ENCODE assay signal across 8 mouse cellular contexts in genomic region chr11:3517846-3518732, GRCm38 (mm10). TPM values are rescaled to one million over a fixed set of nuclear protein-coding genes. Genes with fewer than 3 reads are reported as not detected.
DNase-seq lines count a peak whose midpoint lies in the region; ATAC-seq lines count a peak whose summit lies in the region.

No protein-coding gene starts in this region.

- peak overlapping the region; percentile 41; the same call in 1 of the 2 replicates for H3K9ac ChIP-seq in embryonic facial prominence, embryonic 11.5 days (replicated peaks; ENCODE audit: low read length)
- H3K9ac ChIP-seq in hindbrain, embryonic 12.5 days = 0 out of 2 replicates have a peak overlapping the region, but pooled peaks have one; percentile 8
- 0 out of 2 replicates have a peak overlapping the region, but pooled peaks have one; percentile 63 for H3K9ac ChIP-seq in midbrain, embryonic 13.5 days (replicated peaks)

- no peak overlapping the region for H3K27ac ChIP-seq in embryonic facial prominence, embryonic 11.5 days (replicated peaks; ENCODE audit: low read depth, low read length)
- H3K27ac ChIP-seq in hindbrain, embryonic 12.5 days = no peak overlapping the region
- H3K27ac ChIP-seq in midbrain, embryonic 13.5 days = no peak overlapping the region

- no peak for ATAC-seq in cerebellum, adult (ENCODE audit: insufficient number of reproducible peaks, low FRiP score, low TSS enrichment)
- ATAC-seq in embryonic facial prominence, embryonic 11.5 days (replicated peaks; ENCODE audit: insufficient number of reproducible peaks, low FRiP score, low TSS enrichment, low read depth) = no peak
- no peak for ATAC-seq in hindbrain, embryonic 12.5 days (ENCODE audit: low FRiP score)
- no peak for ATAC-seq in midbrain, embryonic 13.5 days

- H3K4me3 ChIP-seq in embryonic facial prominence, embryonic 11.5 days (ENCODE audit: low read depth, low read length) = no peak overlapping the region
- peak overlapping the region; percentile 39; the same call in 1 of the 2 replicates for H3K4me3 ChIP-seq in hindbrain, embryonic 12.5 days
- H3K4me3 ChIP-seq in midbrain, embryonic 13.5 days (replicated peaks) = peak overlapping the region; percentile 44

- H3K4me2 ChIP-seq in embryonic facial prominence, embryonic 11.5 days (ENCODE audit: low read depth, low read length) = peak overlapping the region; percentile 82; the same call in 1 of the 2 replicates
- peak overlapping the region; percentile 72 for H3K4me2 ChIP-seq in hindbrain, embryonic 12.5 days (replicated peaks)
- H3K4me2 ChIP-seq in midbrain, embryonic 13.5 days (replicated peaks) = peak overlapping the region; percentile 80

- 62% methylated on average over 13 of the region's 13 CpGs for WGBS in embryonic facial prominence, embryonic 11.5 days
- 61% methylated on average over 13 of the region's 13 CpGs for WGBS in hindbrain, embryonic 12.5 days
- 58% methylated on average over 13 of the region's 13 CpGs for WGBS in midbrain, embryonic 13.5 days

- peaks cover 4% of the 10 kb centered on the region; the same call in 1 of the 2 replicates for H3K4me1 ChIP-seq in embryonic facial prominence, embryonic 11.5 days (ENCODE audit: control insufficient read depth, insufficient read depth, low read length)
- H3K4me1 ChIP-seq in hindbrain, embryonic 12.5 days = peaks cover 29% of the 10 kb centered on the region
- H3K4me1 ChIP-seq in midbrain, embryonic 13.5 days (replicated peaks) = peaks cover 33% of the 10 kb centered on the region

- H3K36me3 ChIP-seq in embryonic facial prominence, embryonic 11.5 days (replicated peaks; ENCODE audit: control insufficient read depth, insufficient read depth, low read depth, low read length) = no peaks in the 10 kb centered on the region; the same call in none of the 2 replicates
- peaks cover 31% of the 10 kb centered on the region for H3K36me3 ChIP-seq in hindbrain, embryonic 12.5 days
- H3K36me3 ChIP-seq in midbrain, embryonic 13.5 days = peaks cover 9% of the 10 kb centered on the region

- DNase-seq in cerebellum, adult 9-11 months = peak; percentile 59
- DNase-seq in embryonic facial prominence, embryonic 11.5 days (ENCODE audit: low spot score) = no peak
- DNase-seq in layer of hippocampus, adult 11-12 months (ENCODE audit: low spot score) = no peak
- DNase-seq in thymus, postnatal 4 days = no peak
- DNase-seq in frontal cortex, postnatal 25 days (ENCODE audit: low spot score in 2 of 2) = no peak

- H3K27me3 ChIP-seq in embryonic facial prominence, embryonic 11.5 days (ENCODE audit: control insufficient read depth, insufficient read depth, low read length) = peaks cover 3% of the 10 kb centered on the region; the same call in 1 of the 2 replicates
- peaks cover 38% of the 10 kb centered on the region for H3K27me3 ChIP-seq in hindbrain, embryonic 12.5 days
- H3K27me3 ChIP-seq in midbrain, embryonic 13.5 days = peaks cover 39% of the 10 kb centered on the region

- H3K9me3 ChIP-seq in embryonic facial prominence, embryonic 11.5 days (replicated peaks; ENCODE audit: control insufficient read depth, low read length) = no peaks in the 10 kb centered on the region
- no peaks in the 10 kb centered on the region for H3K9me3 ChIP-seq in hindbrain, embryonic 12.5 days (replicated peaks)
- no peaks in the 10 kb centered on the region for H3K9me3 ChIP-seq in midbrain, embryonic 13.5 days

RNA-seq across cellular contexts. Expression of gene Selenom, which starts 3.6 kb away (rescaled TPM):
- polyA plus RNA-seq in embryonic facial prominence, embryonic 11.5 days (2014; fragmentation: Nextera tagmentation; extraction: Ambion mirVana) = 60.3 and 64.4 TPM in 2 replicates
- polyA plus RNA-seq in hindbrain, embryonic 12.5 days (2016; fragmentation: Nextera tagmentation; extraction: Ambion mirVana) = 78.0 and 83.6 TPM in 2 replicates
- 30.3 and 32.0 TPM in 2 replicates for polyA plus RNA-seq in midbrain, embryonic 13.5 days (2015; fragmentation: Nextera tagmentation; extraction: Ambion mirVana)

RNA-seq across cellular contexts. Expression of gene Inpp5j, which starts 13.5 kb away (rescaled TPM):
- 0.32 and 0.39 TPM in 2 replicates for polyA plus RNA-seq in embryonic facial prominence, embryonic 11.5 days (2014; fragmentation: Nextera tagmentation; extraction: Ambion mirVana)
- 0.73 and 1.2 TPM in 2 replicates for polyA plus RNA-seq in hindbrain, embryonic 12.5 days (2016; fragmentation: Nextera tagmentation; extraction: Ambion mirVana)
- 1.4 and 1.7 TPM in 2 replicates for polyA plus RNA-seq in midbrain, embryonic 13.5 days (2015; fragmentation: Nextera tagmentation; extraction: Ambion mirVana)

RNA-seq across cellular contexts. Expression of gene Smtn, which starts 22.3 kb away (rescaled TPM):
- 30.7 and 32.1 TPM in 2 replicates for polyA plus RNA-seq in embryonic facial prominence, embryonic 11.5 days (2014; fragmentation: Nextera tagmentation; extraction: Ambion mirVana)
- 42.2 TPM in 2 replicates for polyA plus RNA-seq in hindbrain, embryonic 12.5 days (2016; fragmentation: Nextera tagmentation; extraction: Ambion mirVana)
- polyA plus RNA-seq in midbrain, embryonic 13.5 days (2015; fragmentation: Nextera tagmentation; extraction: Ambion mirVana) = 15.5 and 18.2 TPM in 2 replicates

RNA-seq across cellular contexts. Expression of gene Pla2g3, which starts 30.0 kb away (rescaled TPM):
- 0.41 and 0.45 TPM in 2 replicates for polyA plus RNA-seq in embryonic facial prominence, embryonic 11.5 days (2014; fragmentation: Nextera tagmentation; extraction: Ambion mirVana)
- 0.81 and 1.2 TPM in 2 replicates for polyA plus RNA-seq in hindbrain, embryonic 12.5 days (2016; fragmentation: Nextera tagmentation; extraction: Ambion mirVana)
- polyA plus RNA-seq in midbrain, embryonic 13.5 days (2015; fragmentation: Nextera tagmentation; extraction: Ambion mirVana) = 0.52 and 0.67 TPM in 2 replicates

Comparison
In these comparisons a context has a peak if more than half of its experiments do, and no peak if none do; other contexts are left out.
1. H3K9ac ChIP-seq: peak in every context shown above with its lines; median percentile 63 in midbrain, embryonic 13.5 days; 41 in embryonic facial prominence, embryonic 11.5 days; 8 in hindbrain, embryonic 12.5 days.